Mouse (Mus musculus): ENCODE measurements around the gene Pfdn4.

The Pfdn4 gene

GRCm38 (mm10) chr2:170497091-170497566, 901 bp downstream of the Pfdn4 start, which contains the start of gene Cyp24a1:
Gene Cyp24a1 (minus strand): TSS chr2:170497145.
- no peak for DNase-seq (ENCODE audit: low spot score in 2 of 2)

DNA sequence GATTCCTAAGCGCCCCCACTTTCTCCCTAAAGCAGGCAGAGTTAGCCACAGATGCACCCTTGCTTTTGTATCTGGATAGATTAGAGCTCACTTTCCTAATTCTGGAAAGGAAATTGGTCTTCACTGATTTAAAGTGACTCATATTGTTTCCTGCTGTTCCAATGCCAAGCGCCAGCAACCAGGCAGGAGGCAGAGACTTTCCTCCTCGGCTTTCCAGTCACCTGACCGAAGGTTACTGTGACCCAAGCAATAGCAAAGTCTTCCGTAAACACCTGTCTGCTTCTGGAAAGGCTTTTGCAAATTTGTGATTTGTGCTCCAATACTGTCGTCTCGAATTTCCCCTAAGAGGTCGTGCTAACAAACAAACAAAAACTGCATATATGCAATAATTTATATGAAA, 1.8 kb downstream of the Pfdn4 start:
- DNase-seq (ENCODE audit: low spot score in 2 of 2), result no peak

GRCm38 (mm10) chr2:170503343-170503742, 7.1 kb downstream of the Pfdn4 start:
- no peak for DNase-seq (ENCODE audit: low spot score in 2 of 2)

- no peak for DNase-seq (ENCODE audit: low spot score in 2 of 2)
These were observed 7.8 kb downstream of the Pfdn4 start for GRCm38 (mm10) chr2:170503983-170504382.

DNA sequence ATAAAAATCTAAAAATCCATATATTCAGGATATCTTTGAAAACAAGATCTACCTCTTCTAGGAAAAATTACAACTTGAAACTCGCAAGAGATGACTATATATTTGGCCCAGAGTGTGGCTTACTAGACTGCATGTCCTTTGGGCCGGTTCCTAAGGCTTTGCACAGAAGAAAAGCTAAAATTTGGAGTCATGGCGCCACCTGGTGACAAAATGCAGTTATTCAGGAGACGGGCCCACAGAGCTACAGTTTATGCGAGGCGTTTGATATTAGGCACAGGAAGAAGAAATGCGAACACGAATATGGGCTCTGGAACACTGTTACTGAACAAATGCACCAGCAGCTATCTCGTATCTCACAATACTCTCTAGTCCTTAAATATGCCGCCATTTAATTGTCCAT, 11.5 kb downstream of the Pfdn4 start:
- DNase-seq (ENCODE audit: low spot score in 2 of 2), result peak; percentile 93 to 94

DNA sequence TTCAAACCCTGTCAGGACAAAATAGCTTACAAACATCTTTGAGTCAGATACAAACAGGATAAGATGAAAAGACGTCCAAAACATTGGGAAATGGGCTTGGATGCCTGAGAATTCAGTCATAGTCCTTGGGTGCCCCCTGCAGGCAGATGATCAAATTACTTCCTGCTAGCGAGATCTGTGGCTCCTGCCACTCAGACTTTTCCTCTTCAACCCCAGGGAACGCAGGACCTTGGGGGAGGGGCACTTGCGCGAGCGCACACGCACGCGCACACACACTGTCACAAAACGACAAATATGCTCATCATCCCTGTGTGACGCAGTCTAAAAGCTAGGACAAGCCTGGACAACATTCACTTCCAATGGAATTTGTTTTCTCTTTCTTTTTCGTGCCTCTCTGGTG, 12.6 kb downstream of the Pfdn4 start:
- DNase-seq (ENCODE audit: low spot score in 2 of 2), result peak; percentile 96 to 98

- peak; percentile 93 to 95 for DNase-seq (ENCODE audit: low spot score in 2 of 2)
These were observed 15.1 kb downstream of the Pfdn4 start for GRCm38 (mm10) chr2:170511073-170511891.

DNA sequence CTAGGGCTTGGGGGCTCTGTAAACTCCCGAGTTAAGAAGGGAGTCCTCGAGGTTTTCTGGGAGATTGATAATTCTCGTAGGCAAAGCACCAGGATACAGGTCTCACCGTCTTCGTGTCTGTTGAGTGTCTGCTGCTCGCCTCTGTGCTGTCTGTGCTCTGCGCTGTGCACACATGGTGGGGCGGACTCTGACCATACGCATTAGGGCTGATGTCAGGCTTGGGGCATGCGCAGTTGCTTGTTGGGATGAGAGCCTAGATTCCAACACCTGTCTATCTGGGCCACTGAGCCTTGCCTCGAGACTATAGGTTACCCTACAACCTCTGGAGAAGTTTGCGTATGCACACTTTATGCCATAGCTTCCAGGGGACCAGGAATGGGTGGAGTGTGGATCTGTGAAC, 17.5 kb downstream of the Pfdn4 start:
- DNase-seq (ENCODE audit: low spot score in 2 of 2), result no peak

- peak; percentile 45 to 77 for DNase-seq (ENCODE audit: low spot score in 2 of 2)
These were observed 24.2 kb downstream of the Pfdn4 start for GRCm38 (mm10) chr2:170520321-170520971.

DNA sequence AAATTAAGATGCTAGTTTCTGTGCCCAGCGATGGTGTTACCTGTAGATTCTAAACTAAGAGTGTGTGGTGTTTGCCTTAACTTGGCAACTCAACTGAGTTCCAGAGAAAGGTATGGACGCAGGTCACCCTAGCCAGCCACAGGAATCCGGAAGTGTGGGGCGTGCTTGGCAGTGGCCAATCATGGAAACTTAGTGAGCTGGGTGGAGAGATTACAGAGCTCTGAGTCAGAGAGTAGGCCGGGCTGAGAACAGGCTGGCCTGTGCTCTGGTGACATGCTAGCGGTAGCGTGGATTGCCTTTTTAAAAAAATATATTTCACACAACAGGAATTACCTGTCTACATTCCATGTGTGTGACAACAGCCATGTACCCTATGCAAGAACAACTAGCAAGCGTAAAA, 30.3 kb downstream of the Pfdn4 start:
- no peak for DNase-seq (ENCODE audit: low spot score in 2 of 2)

GRCm38 (mm10) chr2:170528061-170528460, 31.8 kb downstream of the Pfdn4 start:
- no peak for DNase-seq (ENCODE audit: low spot score in 2 of 2)

DNA sequence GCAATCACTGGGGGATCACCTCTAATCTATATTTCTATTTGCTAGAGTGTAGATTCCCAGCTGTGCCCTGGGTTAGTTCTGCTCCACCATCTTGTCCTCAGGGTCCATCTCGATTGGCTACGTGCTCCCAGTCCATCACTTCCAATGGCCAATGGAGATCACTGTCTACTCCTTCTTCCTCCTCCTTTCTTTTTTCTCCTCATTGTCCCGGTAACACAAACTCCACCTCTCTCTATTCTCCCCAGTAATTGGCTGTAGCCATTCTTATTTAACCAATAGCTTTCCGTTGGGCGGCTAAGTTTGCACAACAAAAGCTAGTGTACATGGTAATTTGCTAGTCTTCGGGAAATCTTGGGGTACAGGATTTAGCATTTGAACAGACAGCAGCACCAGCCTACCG, 33.5 kb downstream of the Pfdn4 start:
- DNase-seq (ENCODE audit: low spot score in 2 of 2), result no peak

- no peak for DNase-seq (ENCODE audit: low spot score in 2 of 2)
These were observed 34.0 kb downstream of the Pfdn4 start for GRCm38 (mm10) chr2:170530256-170530655.

- DNase-seq (ENCODE audit: low spot score in 2 of 2), result no peak
These were observed 38.0 kb downstream of the Pfdn4 start for GRCm38 (mm10) chr2:170534116-170534802.

GRCm38 (mm10) chr2:170534803-170535174, 38.6 kb downstream of the Pfdn4 start:
- DNase-seq (ENCODE audit: low spot score in 2 of 2), result no peak

DNA sequence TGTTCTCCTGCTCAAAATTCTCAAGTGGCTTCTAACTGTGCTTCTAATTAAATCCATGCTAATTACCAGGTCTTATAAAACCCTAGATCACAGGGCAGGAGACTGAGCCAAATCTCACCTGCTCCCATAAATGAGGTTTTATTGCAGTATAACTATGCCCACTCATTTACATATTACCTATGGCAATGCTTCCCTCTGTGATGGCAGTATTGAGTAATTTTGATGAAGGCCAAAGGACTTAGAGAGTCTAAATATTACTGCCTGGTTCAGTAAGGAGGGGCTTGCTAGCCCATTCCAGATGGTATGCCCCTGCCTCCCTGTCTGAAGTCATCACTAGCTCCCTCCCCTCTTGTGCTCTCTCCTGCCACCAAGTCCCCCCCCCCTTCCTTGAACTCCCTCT, 39.6 kb downstream of the Pfdn4 start:
- no peak for DNase-seq (ENCODE audit: low spot score in 2 of 2)

DNA sequence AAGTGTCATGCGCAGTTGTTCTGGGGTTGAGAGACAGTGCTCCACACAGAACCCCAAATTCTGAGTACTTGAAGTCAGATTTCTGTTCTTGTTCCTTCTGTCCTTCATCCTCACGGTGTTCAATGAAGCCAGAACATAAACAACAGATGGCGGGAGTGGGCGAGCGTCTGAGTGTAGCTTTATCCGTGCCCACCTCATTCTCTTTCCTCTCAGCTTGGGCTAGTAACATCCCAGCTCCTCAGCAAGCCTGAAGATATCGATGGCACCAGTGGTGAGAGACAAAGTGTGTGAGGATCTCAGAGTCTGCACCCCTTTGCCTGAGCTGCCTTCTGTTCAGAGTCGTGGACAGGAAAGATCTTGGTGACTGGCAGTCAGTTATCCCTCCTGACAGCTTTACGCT, 43.0 kb downstream of the Pfdn4 start:
- peak; percentile 83 to 85 for DNase-seq (ENCODE audit: low spot score in 2 of 2)

- no peak for DNase-seq (ENCODE audit: low spot score in 2 of 2)
These were observed 47.4 kb downstream of the Pfdn4 start for GRCm38 (mm10) chr2:170543625-170544024.

- DNase-seq (ENCODE audit: low spot score in 2 of 2), result no peak
These were observed 47.9 kb downstream of the Pfdn4 start for GRCm38 (mm10) chr2:170544159-170544558.

DNA sequence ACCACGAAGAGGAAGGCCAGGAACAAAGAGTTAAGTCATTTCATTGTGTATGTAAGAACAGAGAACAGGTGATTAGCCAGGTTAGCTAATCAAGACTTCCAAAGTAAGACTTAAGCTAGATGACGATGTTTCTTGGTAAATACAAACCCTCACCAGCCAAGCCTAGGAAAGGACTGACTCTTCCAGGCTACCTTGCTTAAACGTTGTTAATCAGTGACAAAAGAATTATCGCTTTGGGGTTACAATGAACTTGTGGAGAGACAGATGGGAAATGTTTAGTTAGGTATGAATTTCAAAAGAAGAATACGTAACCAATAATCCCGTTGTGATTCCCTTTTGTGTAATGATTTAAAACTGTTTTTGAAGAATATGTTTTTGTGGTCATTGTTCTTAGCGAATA, 48.7 kb downstream of the Pfdn4 start:
- DNase-seq (ENCODE audit: low spot score in 2 of 2), result no peak

DNA sequence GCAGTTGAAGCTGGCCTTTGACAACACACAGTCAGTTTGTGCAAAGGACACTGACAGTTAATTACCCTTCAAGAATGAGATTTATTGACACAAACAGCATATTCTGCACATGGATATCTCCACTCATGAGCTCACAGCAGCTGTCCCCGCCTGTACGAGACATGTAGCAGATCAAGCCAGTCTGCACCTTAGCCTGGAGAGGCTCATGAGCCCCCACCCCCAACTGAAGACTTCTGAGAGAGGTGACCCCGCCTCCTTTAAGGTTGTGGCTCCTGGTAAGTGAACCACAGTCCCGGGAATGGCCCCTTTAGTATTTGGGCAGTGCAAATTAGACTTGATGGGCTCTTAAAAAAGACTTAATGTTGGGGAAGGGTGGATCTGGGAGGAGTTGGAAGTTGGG, 49.5 kb downstream of the Pfdn4 start:
- DNase-seq (ENCODE audit: low spot score in 2 of 2), result no peak

DNA sequence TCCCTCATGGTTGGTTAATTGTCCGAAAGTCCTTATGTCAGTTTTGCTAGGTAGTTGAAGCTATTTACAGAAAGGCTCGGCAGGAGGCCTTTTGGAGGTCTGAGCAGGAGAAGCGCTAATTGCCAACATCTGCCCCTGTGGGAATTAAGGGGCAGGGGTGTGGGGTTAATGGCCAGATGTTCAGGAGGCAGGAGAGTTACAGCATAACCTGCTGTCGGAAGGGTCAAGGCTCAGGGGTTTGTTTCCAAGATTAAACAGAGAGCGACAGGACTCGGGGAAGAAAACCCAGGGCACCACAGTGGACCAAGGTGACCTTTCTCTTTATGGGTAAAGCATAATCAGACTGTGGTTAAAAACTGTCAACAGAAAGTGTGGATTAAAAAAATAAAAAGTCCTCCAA, 51.3 kb downstream of the Pfdn4 start:
- DNase-seq (ENCODE audit: low spot score in 2 of 2), result no peak

- DNase-seq (ENCODE audit: low spot score in 2 of 2), result no peak
These were observed 51.8 kb downstream of the Pfdn4 start for GRCm38 (mm10) chr2:170548046-170548445.

Data from right cerebral cortex, adult 2 months (tissue).